Mouse (Mus musculus): ENCODE data around the gene Swt1. TPM values are rescaled to one million over a fixed set of nuclear protein-coding genes. Genes with fewer than 3 reads are reported as not detected.
A peak's percentile ranks its signal among the peaks of the same experiment; 100 is the strongest.
"Not testable (repeated sequence)": the region's sequence is repeated elsewhere in the genome, so short reads cannot be mapped to it uniquely, and the experiment has no call there.

Gene Swt1
- polyA plus RNA-seq (2015; fragmentation: Nextera tagmentation; extraction: Ambion mirVana) = 17.2 and 20.6 TPM in 2 replicates

DNA sequence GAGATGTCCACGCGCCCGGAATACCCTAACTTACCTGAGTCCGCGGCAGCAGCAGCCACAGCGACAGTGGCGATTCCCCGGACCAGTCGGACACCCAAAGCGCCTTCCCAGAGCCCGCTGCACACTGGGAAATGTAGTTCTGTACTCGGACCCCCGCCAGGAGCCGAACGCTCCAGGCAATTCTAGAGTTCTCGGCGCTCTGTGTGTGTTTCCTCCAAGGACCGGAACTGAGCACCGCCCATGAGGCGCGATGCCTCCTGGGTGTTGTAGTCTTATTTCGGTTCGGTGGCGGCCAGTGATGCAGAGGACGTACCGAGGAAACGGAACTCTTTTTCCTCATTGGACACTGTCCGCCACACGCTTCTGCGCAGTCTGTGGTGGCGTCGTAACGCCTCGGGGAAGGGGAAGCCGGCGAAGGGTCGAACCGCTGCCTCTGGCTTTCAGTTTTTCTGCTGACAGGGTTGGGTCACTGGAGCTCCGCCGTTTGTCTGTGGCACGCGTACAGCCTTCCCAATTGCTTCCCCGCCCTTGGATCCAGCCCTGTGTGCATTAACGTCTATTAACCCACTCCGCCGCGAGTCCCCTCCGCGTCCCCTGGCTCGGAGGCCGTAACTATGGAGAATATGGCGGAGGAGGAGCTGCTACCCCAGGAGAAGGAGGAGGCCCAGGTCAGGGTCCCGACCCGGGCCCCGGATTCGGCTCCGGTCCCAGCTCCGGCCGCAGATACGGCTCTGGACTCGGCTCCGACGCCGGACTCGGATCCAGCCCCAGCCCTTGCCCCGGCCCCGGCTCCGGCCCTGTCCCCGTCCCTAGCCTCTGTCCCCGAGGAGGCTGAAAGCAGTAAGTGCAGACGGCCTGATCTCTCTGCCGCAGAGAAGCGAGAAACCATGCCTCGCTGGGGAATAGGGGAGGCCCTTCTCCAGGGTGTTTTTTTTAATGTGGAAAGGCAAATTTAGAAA is at the start of gene Swt1, which contains the start of gene Trmt1l:
Gene Swt1 (minus strand): TSS at position 193 of the 959 bp plus-strand sequence.
Gene Trmt1l (plus strand): TSS at position 280 of the 959 bp plus-strand sequence.
- H3K9me3 ChIP-seq (ENCODE audit: low read length) = no peaks in the 10 kb centered on the region
- H3K4me2 ChIP-seq (ENCODE audit: low read depth, low read length) = peak within 1 kb of the TSS; percentile 70
- peaks cover 9% of the 10 kb centered on the region for H3K4me1 ChIP-seq (ENCODE audit: insufficient read depth)
- ATAC-seq = peak; percentile 98
- peak within 1 kb of the TSS; percentile 99 for H3K9ac ChIP-seq (replicated peaks)
- WGBS (ENCODE audit: insufficient replicate concordance) = under 1% methylated on average over 71 of the region's 74 CpGs
- H3K27me3 ChIP-seq (ENCODE audit: insufficient read depth, low read length) = no peaks in the 10 kb centered on the region
- peak within 1 kb of the TSS; percentile 97 for H3K4me3 ChIP-seq (ENCODE audit: low read depth, low read length)
- DNase-seq = peak; percentile 97
- TF ChIP-seq EP300 (IDR thresholded peaks at IDR 0.05; ENCODE audit: low read depth) (no peak), CTCF (IDR thresholded peaks at IDR 0.05; ENCODE audit: low read depth) (no peak)
- no peaks in the 10 kb centered on the region for H3K36me3 ChIP-seq (replicated peaks; ENCODE audit: insufficient read depth, low read length)
- peak within 1 kb of the TSS; percentile 100 for H3K27ac ChIP-seq (ENCODE audit: low read depth)

DNA sequence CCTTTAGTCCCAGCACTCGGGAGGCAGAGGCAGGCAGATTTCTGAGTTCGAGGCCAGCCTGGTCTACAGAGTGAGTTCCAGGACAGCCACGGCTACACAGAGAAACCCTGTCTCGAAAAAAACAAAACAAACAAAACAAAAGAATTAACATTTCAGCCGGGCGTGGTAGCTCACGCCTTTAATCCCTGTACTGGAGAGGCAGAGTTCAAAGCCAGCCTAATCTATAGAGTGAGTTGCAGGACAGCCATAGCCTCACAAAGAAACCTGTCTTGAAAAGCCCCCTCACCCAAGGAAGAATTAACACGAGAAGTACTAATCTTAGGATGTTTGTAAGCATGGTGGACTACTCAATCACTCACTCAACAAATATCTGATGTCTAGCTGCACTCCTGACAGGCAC is 44.1 kb upstream of the Swt1 start:
- peaks cover 53% of the 10 kb centered on the region for H3K36me3 ChIP-seq (replicated peaks; ENCODE audit: insufficient read depth, low read length)
- not testable (repeated sequence) for ATAC-seq
- WGBS (ENCODE audit: insufficient replicate concordance) = 83% methylated on average over 8 of the region's 8 CpGs

DNA sequence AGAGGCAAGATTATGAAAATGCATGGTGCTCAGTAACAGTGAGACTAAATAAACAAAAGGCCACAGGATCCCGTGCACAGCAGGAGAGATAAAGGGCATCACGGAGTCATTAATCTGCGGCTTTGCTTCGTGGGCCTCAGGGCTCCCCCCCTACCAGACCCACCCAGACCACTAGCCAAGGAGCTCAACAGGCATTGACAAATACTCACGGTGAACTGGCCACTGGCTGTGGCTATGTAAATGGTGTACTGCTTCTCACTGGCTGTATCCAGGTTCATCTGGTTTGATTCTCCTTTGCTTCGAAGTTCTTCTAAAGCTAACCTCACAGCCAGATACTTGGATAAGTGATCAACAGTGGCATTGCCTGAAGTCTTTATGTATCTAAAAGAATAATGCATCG is 43.2 kb upstream of the Swt1 start:
- Histone ChIP-seq H3K4me2 (ENCODE audit: low read depth, low read length) (no peak overlapping the region), H3K27ac (ENCODE audit: low read depth) (no peak overlapping the region), H3K36me3 (replicated peaks; ENCODE audit: insufficient read depth, low read length) (peaks cover 46% of the 10 kb centered on the region), H3K9ac (replicated peaks) (no peak overlapping the region), H3K4me3 (ENCODE audit: low read depth, low read length) (no peak overlapping the region), H3K27me3 (ENCODE audit: insufficient read depth, low read length) (no peaks in the 10 kb centered on the region), H3K9me3 (ENCODE audit: low read length) (no peaks in the 10 kb centered on the region), H3K4me1 (ENCODE audit: insufficient read depth) (no peaks in the 10 kb centered on the region)
- WGBS (ENCODE audit: insufficient replicate concordance) = 77% methylated on average over 7 of the region's 7 CpGs
- TF ChIP-seq EP300 (IDR thresholded peaks at IDR 0.05; ENCODE audit: low read depth) (no peak), CTCF (IDR thresholded peaks at IDR 0.05; ENCODE audit: low read depth) (no peak)
- DNase-seq (no peak), ATAC-seq (no peak)

More for the DNA sequence above, 44.1 kb upstream of the Swt1 start:
- H3K9ac ChIP-seq (replicated peaks); H3K4me2 ChIP-seq (ENCODE audit: low read depth, low read length); H3K4me3 ChIP-seq (ENCODE audit: low read depth, low read length); DNase-seq; H3K27ac ChIP-seq (ENCODE audit: low read depth); H3K27me3 ChIP-seq (ENCODE audit: insufficient read depth, low read length); H3K4me1 ChIP-seq (ENCODE audit: insufficient read depth); H3K9me3 ChIP-seq (ENCODE audit: low read length): not testable (repeated sequence)

DNA sequence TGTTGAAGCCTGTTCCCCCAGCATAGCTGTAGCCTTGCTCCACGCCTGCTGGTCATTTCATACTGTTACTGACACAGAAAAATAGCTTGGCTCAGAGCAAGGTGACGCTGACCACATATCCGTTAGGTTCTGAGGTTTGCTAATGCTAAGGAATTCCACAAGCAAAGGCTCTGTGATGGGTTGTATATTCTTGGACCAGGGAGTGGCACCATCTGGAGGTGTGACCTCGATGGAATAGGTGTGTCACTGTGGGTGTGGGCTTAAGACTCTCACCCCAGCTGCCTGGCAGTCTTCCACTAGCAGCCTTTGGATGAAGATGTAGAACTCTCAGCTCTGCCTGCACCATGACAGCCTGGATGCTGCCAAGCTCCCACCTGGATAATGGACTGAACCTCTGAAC is 38.3 kb upstream of the Swt1 start:
- Histone ChIP-seq H3K9ac (replicated peaks) (no peak overlapping the region), H3K4me1 (ENCODE audit: insufficient read depth) (no peaks in the 10 kb centered on the region), H3K4me3 (ENCODE audit: low read depth, low read length) (no peak overlapping the region), H3K36me3 (replicated peaks; ENCODE audit: insufficient read depth, low read length) (peaks cover 9% of the 10 kb centered on the region), H3K4me2 (ENCODE audit: low read depth, low read length) (no peak overlapping the region), H3K9me3 (ENCODE audit: low read length) (no peaks in the 10 kb centered on the region), H3K27ac (ENCODE audit: low read depth) (no peak overlapping the region), H3K27me3 (ENCODE audit: insufficient read depth, low read length) (no peaks in the 10 kb centered on the region)
- DNase-seq (no peak), ATAC-seq (no peak)
- TF ChIP-seq CTCF (IDR thresholded peaks at IDR 0.05; ENCODE audit: low read depth) (no peak), EP300 (IDR thresholded peaks at IDR 0.05; ENCODE audit: low read depth) (no peak)
- 86% methylated on average over 4 of the region's 4 CpGs for WGBS (ENCODE audit: insufficient replicate concordance)

DNA sequence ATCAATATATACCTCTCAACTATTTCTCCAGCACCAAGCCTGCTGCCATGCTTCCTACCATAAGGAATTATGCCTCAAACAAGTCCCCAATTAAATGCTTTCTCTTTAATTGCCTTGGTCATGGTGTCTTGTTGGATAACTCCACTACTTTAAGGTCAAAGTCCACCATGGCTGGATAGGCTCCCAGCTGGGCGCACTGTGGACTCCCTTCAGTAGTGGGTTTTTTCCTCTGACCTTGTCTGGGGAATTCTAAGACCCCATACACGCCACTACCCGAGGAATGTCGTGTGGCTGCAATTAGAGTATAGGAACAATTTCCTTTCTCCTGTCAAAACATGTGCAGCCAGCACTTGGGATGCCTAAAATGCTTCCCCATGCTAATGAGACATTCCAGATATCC is 36.7 kb upstream of the Swt1 start:
- 57% methylated on average over 4 of the region's 4 CpGs for WGBS (ENCODE audit: insufficient replicate concordance)
- TF ChIP-seq CTCF (IDR thresholded peaks at IDR 0.05; ENCODE audit: low read depth) = no peak
- TF ChIP-seq EP300 (IDR thresholded peaks at IDR 0.05; ENCODE audit: low read depth) = no peak
- no peak for DNase-seq

DNA sequence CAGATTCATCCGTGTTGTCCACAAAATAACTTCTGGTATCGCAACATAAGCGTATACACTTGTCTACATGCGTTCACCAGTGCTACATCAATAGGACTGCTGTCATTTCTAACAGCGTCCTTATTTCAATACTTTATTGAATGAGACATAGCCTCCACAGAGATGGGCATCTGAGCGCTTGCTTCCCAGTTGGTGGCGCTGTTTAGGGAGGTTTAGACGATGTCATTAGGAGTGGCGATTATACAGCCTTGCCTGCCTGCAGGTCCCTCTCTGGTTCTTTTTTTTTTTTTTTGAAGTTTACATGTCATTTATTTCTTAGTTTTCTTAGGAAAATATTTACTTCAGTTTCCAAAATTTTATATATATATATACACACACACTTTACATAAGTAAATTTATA is 33.0 kb upstream of the Swt1 start:
- TF ChIP-seq CTCF (IDR thresholded peaks at IDR 0.05; ENCODE audit: low read depth) (peak; percentile 49), EP300 (IDR thresholded peaks at IDR 0.05; ENCODE audit: low read depth) (no peak)
- H3K9me3 ChIP-seq (ENCODE audit: low read length) = no peaks in the 10 kb centered on the region
- no peak overlapping the region for H3K4me2 ChIP-seq (ENCODE audit: low read depth, low read length)
- no peak overlapping the region for H3K4me3 ChIP-seq (ENCODE audit: low read depth, low read length)
- no peaks in the 10 kb centered on the region for H3K4me1 ChIP-seq (ENCODE audit: insufficient read depth)
- H3K36me3 ChIP-seq (replicated peaks; ENCODE audit: insufficient read depth, low read length) = peaks cover 32% of the 10 kb centered on the region
- no peak overlapping the region for H3K9ac ChIP-seq (replicated peaks)
- no peak overlapping the region for H3K27ac ChIP-seq (ENCODE audit: low read depth)
- no peaks in the 10 kb centered on the region for H3K27me3 ChIP-seq (ENCODE audit: insufficient read depth, low read length)
- DNase-seq (peak; percentile 18), ATAC-seq (no peak)
- WGBS (ENCODE audit: insufficient replicate concordance) = 89% methylated on average over 9 of the region's 9 CpGs

More for the DNA sequence above, 36.7 kb upstream of the Swt1 start:
- Histone ChIP-seq H3K9me3 (ENCODE audit: low read length) (no peaks in the 10 kb centered on the region), H3K27ac (ENCODE audit: low read depth) (no peak overlapping the region), H3K36me3 (replicated peaks; ENCODE audit: insufficient read depth, low read length) (peaks cover 9% of the 10 kb centered on the region), H3K4me3 (ENCODE audit: low read depth, low read length) (no peak overlapping the region), H3K27me3 (ENCODE audit: insufficient read depth, low read length) (no peaks in the 10 kb centered on the region), H3K4me1 (ENCODE audit: insufficient read depth) (no peaks in the 10 kb centered on the region), H3K9ac (replicated peaks) (no peak overlapping the region), H3K4me2 (ENCODE audit: low read depth, low read length) (no peak overlapping the region)
- no peak for ATAC-seq
